Mouse (Mus musculus) hindbrain, embryonic 15.5 days (tissue): ENCODE measurements around the gene 1700040F15Rik. TPM values are rescaled to one million over a fixed set of nuclear protein-coding genes. Genes with fewer than 3 reads are reported as not detected.
"Not testable (repeated sequence)": the region's sequence is repeated elsewhere in the genome, so short reads cannot be mapped to it uniquely, and the experiment has no call there.

ENCODE experiments used
- ATAC-seq: fragments of 200-750 bp; cut with Nextera tagmentation; 2 replicates; pipeline ENCODE4 v1.8.0; 2017; ENCODE audit warnings: low read depth, moderate number of reproducible peaks, moderate TSS enrichment; ENCODE audit not compliant: low FRiP score
- H3K27ac ChIP-seq: fragments of 300-500 bp; sonication (generic); replicated peaks from 2 replicates; pipeline ENCODE4 v1.5.1; 2015; ENCODE audit warnings: mild to moderate bottlenecking, inconsistent platforms
- H3K27me3 ChIP-seq: fragments of 300-500 bp; sonication (generic); 2 replicates; pipeline ENCODE4 v1.6.1; 2015; ENCODE audit warnings: control low read depth, inconsistent platforms
- H3K36me3 ChIP-seq: fragments of 300-500 bp; sonication (generic); 2 replicates; pipeline ENCODE4 v1.6.1; 2015; ENCODE audit warnings: control low read depth, inconsistent platforms
- H3K4me1 ChIP-seq: fragments of 300-500 bp; sonication (generic); replicated peaks from 2 replicates; pipeline ENCODE4 v1.6.1; 2015; ENCODE audit warnings: control low read depth, inconsistent platforms
- H3K4me2 ChIP-seq: fragments of 300-500 bp; sonication (generic); 2 replicates; pipeline ENCODE4 v1.6.1; 2015; ENCODE audit warnings: moderate library complexity, mild to moderate bottlenecking, inconsistent platforms
- H3K4me3 ChIP-seq: fragments of 300-500 bp; sonication (generic); 2 replicates; pipeline ENCODE4 v1.5.1; 2015; ENCODE audit warnings: mild to moderate bottlenecking, inconsistent platforms
- H3K9ac ChIP-seq: fragments of 300-500 bp; sonication (generic); 2 replicates; pipeline ENCODE4 v1.6.1; 2015; ENCODE audit warnings: inconsistent platforms
- H3K9me3 ChIP-seq: fragments of 300-500 bp; sonication (generic); 2 replicates; pipeline ENCODE4 v1.6.1; 2016; ENCODE audit warnings: control low read depth, inconsistent platforms
- WGBS: fragments of 180-500 bp; shearing (Covaris S2); methylation state at CpG from one replicate; pipeline ENCODE4 v1.1.7; 2015; 5-methylcytosine and 5-hydroxymethylcytosine counted together
- polyA plus RNA-seq: library from polyadenylated mRNA; unstranded; fragments of >200 nt; fragmentation: Nextera tagmentation; extraction: Ambion mirVana; gene quantifications from 2 replicates; pipeline ENCODE4 v1.2.1, GENCODE M21; 2015

Gene 1700040F15Rik
- not detected in 2 replicates for polyA plus RNA-seq

DNA sequence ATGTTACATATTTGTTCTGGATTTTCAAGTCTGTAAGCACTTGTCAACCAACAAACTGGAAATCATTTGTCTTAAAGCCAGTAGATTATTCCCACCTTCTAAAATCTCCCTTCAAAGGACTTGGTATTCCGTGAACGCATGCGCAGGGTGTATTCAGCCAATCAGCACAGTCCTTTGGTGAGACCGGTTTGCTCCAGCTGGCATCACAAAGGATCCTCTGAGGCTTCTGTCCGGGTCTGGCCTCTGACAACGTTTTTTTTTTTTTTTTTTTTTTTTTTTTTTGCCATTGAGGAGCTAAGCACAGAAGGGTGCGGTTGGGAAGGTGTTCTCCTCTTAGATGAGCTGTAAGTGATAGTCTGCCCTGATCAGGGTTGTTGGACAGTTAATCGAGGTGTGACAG is at the start of gene 1700040F15Rik:
Gene 1700040F15Rik (plus strand): TSS at position 301 of the 400 bp plus-strand sequence.
- WGBS: no CpG with 5 or more reads among the region's 8 CpGs
- not testable (repeated sequence) for H3K4me2 ChIP-seq, H3K9me3 ChIP-seq, H3K27me3 ChIP-seq, H3K4me1 ChIP-seq, H3K36me3 ChIP-seq, H3K27ac ChIP-seq, H3K9ac ChIP-seq, H3K4me3 ChIP-seq, ATAC-seq
